Mouse (Mus musculus): Measurements from ENCODE around the gene Capns1. TPM values are rescaled to one million over a fixed set of nuclear protein-coding genes. Genes with fewer than 3 reads are reported as not detected.
A peak's percentile ranks its signal among the peaks of the same experiment; 100 is the strongest.

Capns1 gene
- polyA plus RNA-seq, 1 experiment from 2014 or later, result 94.5 TPM

- DNase-seq (ENCODE audit: low spot score), result no peak
- no peak for TF ChIP-seq EP300 (optimal IDR thresholded peaks at IDR 0.05)
- TF ChIP-seq CTCF (IDR thresholded peaks at IDR 0.05; ENCODE audit: low read depth), result no peak
- peak overlapping the region; percentile 67 for H3K4me2 ChIP-seq (replicated peaks; ENCODE audit: low read depth)
- peak overlapping the region; percentile 59 for H3K9ac ChIP-seq (ENCODE audit: low read length)
- H3K27me3 ChIP-seq (ENCODE audit: control insufficient read depth, insufficient read depth, low read length), result no peaks in the 10 kb centered on the region
- no peak overlapping the region; the same call in 1 of the 2 replicates for H3K27ac ChIP-seq (replicated peaks)
- H3K4me1 ChIP-seq (replicated peaks; ENCODE audit: control insufficient read depth, insufficient read depth), result no peaks in the 10 kb centered on the region
- no peaks in the 10 kb centered on the region for H3K36me3 ChIP-seq (ENCODE audit: control insufficient read depth, insufficient read depth, low read length)
- WGBS, result 11% methylated on average over 8 of the region's 8 CpGs
- no peak for ATAC-seq (ENCODE audit: low FRiP score, low TSS enrichment)
- H3K4me3 ChIP-seq (ENCODE audit: low read depth, low read length), result peak overlapping the region; percentile 51
- no peaks in the 10 kb centered on the region for H3K9me3 ChIP-seq (ENCODE audit: control insufficient read depth, low read length)
Measured at GRCm38 (mm10) chr7:30143170-30143554, 55.4 kb downstream of the Capns1 start.

Other genes with a start within 250 kb of the Capns1 start
- 2.8 and 3.1 TPM in 2 replicates for gene Zfp74, start 244.7 kb downstream of the Capns1 start, polyA plus RNA-seq (2015; fragmentation: Nextera tagmentation; extraction: Ambion mirVana)
- gene Zfp568, start 214.9 kb downstream of the Capns1 start, polyA plus RNA-seq (2015; fragmentation: Nextera tagmentation; extraction: Ambion mirVana), result 3.7 and 5.3 TPM in 2 replicates
- gene Zfp14, start 147.4 kb downstream of the Capns1 start, polyA plus RNA-seq (2015; fragmentation: Nextera tagmentation; extraction: Ambion mirVana), result 1.6 and 1.8 TPM in 2 replicates
- 1.9 and 2.1 TPM in 2 replicates for gene Zfp82, start 125.9 kb downstream of the Capns1 start, polyA plus RNA-seq (2015; fragmentation: Nextera tagmentation; extraction: Ambion mirVana)
- gene Gm26920, start 108.4 kb downstream of the Capns1 start, polyA plus RNA-seq (2015; fragmentation: Nextera tagmentation; extraction: Ambion mirVana), result 0.36 and 0.38 TPM in 2 replicates
- gene Zfp566, start 108.3 kb downstream of the Capns1 start, polyA plus RNA-seq (2015; fragmentation: Nextera tagmentation; extraction: Ambion mirVana), result 3.4 and 3.8 TPM in 2 replicates
- gene Zfp260, start 104.0 kb downstream of the Capns1 start, polyA plus RNA-seq (2015; fragmentation: Nextera tagmentation; extraction: Ambion mirVana), result 44.6 and 44.8 TPM in 2 replicates
- gene Zfp382, start 76.9 kb downstream of the Capns1 start, polyA plus RNA-seq (2015; fragmentation: Nextera tagmentation; extraction: Ambion mirVana), result 2.4 and 3.0 TPM in 2 replicates
- gene Zfp146, start 29.1 kb downstream of the Capns1 start, polyA plus RNA-seq (2015; fragmentation: Nextera tagmentation; extraction: Ambion mirVana), result 4.2 and 5.4 TPM in 2 replicates
- 38.8 and 40.7 TPM in 2 replicates for gene Cox7a1, start 14.7 kb downstream of the Capns1 start, polyA plus RNA-seq (2015; fragmentation: Nextera tagmentation; extraction: Ambion mirVana)
- gene Polr2i, start 33.1 kb upstream of the Capns1 start, polyA plus RNA-seq (2015; fragmentation: Nextera tagmentation; extraction: Ambion mirVana), result 98.2 and 106 TPM in 2 replicates
- gene Tbcb, start 33.5 kb upstream of the Capns1 start, polyA plus RNA-seq (2015; fragmentation: Nextera tagmentation; extraction: Ambion mirVana), result 149 and 153 TPM in 2 replicates
- gene Ovol3, start 36.9 kb upstream of the Capns1 start, polyA plus RNA-seq (2015; fragmentation: Nextera tagmentation; extraction: Ambion mirVana), result not detected in 2 replicates
- gene Thap8, start 81.3 kb upstream of the Capns1 start, polyA plus RNA-seq (2015; fragmentation: Nextera tagmentation; extraction: Ambion mirVana), result 0.38 and 0.44 TPM in 2 replicates
- 2.4 TPM in 2 replicates for gene Wdr62, start 81.6 kb upstream of the Capns1 start, polyA plus RNA-seq (2015; fragmentation: Nextera tagmentation; extraction: Ambion mirVana)
- gene Clip3, start 92.9 kb upstream of the Capns1 start, polyA plus RNA-seq (2015; fragmentation: Nextera tagmentation; extraction: Ambion mirVana), result 9.6 and 10.2 TPM in 2 replicates
- gene Alkbh6, start 109.9 kb upstream of the Capns1 start, polyA plus RNA-seq (2015; fragmentation: Nextera tagmentation; extraction: Ambion mirVana), result 55.4 and 58.8 TPM in 2 replicates
- 13.5 and 14.2 TPM in 2 replicates for gene Syne4, start 116.0 kb upstream of the Capns1 start, polyA plus RNA-seq (2015; fragmentation: Nextera tagmentation; extraction: Ambion mirVana)
- gene E130208F15Rik, start 122.9 kb upstream of the Capns1 start, polyA plus RNA-seq (2015; fragmentation: Nextera tagmentation; extraction: Ambion mirVana), result not detected in 2 replicates
- 19.1 and 20.2 TPM in 2 replicates for gene Sdhaf1, start 125.1 kb upstream of the Capns1 start, polyA plus RNA-seq (2015; fragmentation: Nextera tagmentation; extraction: Ambion mirVana)
- gene Lrfn3, start 164.0 kb upstream of the Capns1 start, polyA plus RNA-seq (2015; fragmentation: Nextera tagmentation; extraction: Ambion mirVana), result 2.9 and 3.3 TPM in 2 replicates
- gene Tyrobp, start 214.9 kb upstream of the Capns1 start, polyA plus RNA-seq (2015; fragmentation: Nextera tagmentation; extraction: Ambion mirVana), result 66.6 and 71.0 TPM in 2 replicates
- gene Hcst, start 221.0 kb upstream of the Capns1 start, polyA plus RNA-seq (2015; fragmentation: Nextera tagmentation; extraction: Ambion mirVana), result 3.2 and 3.7 TPM in 2 replicates
- 1.1 TPM in 2 replicates for gene Nfkbid, start 222.9 kb upstream of the Capns1 start, polyA plus RNA-seq (2015; fragmentation: Nextera tagmentation; extraction: Ambion mirVana)
- 21.7 and 24.1 TPM in 2 replicates for gene Aplp1, start 246.7 kb upstream of the Capns1 start, polyA plus RNA-seq (2015; fragmentation: Nextera tagmentation; extraction: Ambion mirVana)

Data from stomach, postnatal 0 days (tissue).